Mouse (Mus musculus): ENCODE measurements at regions not wholly inside any gene's neighbourhood (a gene's known extent, or its start where the extent isn't known, plus 50 kb on each side); places are given as distances from the start of the nearest gene placed in this dataset.
A peak's percentile ranks its signal among the peaks of the same experiment; 100 is the strongest.

- Histone ChIP-seq H3K27ac (ENCODE audit: insufficient read depth, low read depth, low read length) (no peak overlapping the region), H3K4me3 (ENCODE audit: insufficient read depth, low read depth, low read length) (no peak overlapping the region), H3K27me3 (replicated peaks; ENCODE audit: control insufficient read depth, insufficient read depth, low read length) (no peaks in the 10 kb centered on the region), H3K36me3 (ENCODE audit: control insufficient read depth, insufficient read depth, low read length) (no peaks in the 10 kb centered on the region), H3K4me1 (ENCODE audit: control insufficient read depth, insufficient read depth, low read length) (no peaks in the 10 kb centered on the region)
- peak; percentile 48; the same call in 1 of the 2 replicates for TF ChIP-seq CTCF (conservative IDR thresholded peaks at IDR 0.05; ENCODE audit: insufficient read depth, insufficient read length, low read depth, low read length)
- no peak for TF ChIP-seq POLR2A (IDR thresholded peaks at IDR 0.05; ENCODE audit: low read depth, low read length)
- WGBS = 93% methylated on average over 8 of the region's 8 CpGs
- no peak for DNase-seq
Measured at GRCm38 (mm10) chr17:47297965-47298364, 70.7 kb upstream of the Mrps10 start.

DNA sequence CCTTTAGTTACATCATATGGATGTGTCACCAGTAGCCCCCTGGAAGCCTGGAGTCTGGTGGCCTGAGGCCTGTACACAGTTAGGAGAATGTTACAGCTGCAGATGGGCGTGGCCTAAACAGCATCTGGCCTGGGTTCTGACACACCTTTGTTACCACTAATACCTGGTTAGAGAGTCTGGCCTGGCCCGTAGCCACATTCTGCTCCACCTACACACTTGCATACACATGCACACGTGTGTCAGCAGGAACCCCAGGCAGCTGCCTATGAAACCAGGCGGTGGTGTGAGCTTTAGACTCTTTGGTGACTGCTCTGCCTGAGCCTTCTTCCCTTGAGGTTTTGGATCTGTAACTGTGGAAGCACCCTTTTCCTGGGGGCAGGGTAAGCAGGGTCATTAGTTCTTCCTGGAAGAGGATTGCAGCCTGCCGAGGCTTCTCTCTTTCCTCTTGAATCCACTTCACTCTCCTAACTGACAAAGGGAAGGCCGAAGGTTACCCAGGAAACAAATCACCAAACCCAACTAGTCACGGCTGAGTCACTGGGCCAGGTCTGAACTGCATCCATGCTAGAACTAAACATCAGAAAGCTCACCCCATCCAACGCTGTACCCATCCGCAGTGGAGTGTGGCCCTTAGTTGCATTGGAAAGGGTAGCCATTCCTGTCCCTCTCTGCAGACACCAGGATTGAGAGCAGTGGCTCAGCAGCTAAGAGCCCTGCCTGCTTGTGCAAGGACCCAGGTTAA lies 71.8 kb upstream of the Mrps10 start:
- H3K27me3 ChIP-seq (replicated peaks; ENCODE audit: control insufficient read depth, insufficient read depth, low read length) = no peaks in the 10 kb centered on the region
- WGBS = 85% methylated on average over 9 of the region's 9 CpGs
- no peak overlapping the region for H3K27ac ChIP-seq (ENCODE audit: insufficient read depth, low read depth, low read length)
- DNase-seq = no peak
- H3K4me3 ChIP-seq (ENCODE audit: insufficient read depth, low read depth, low read length) = no peak overlapping the region
- H3K4me1 ChIP-seq (ENCODE audit: control insufficient read depth, insufficient read depth, low read length) = no peaks in the 10 kb centered on the region
- TF ChIP-seq POLR2A (IDR thresholded peaks at IDR 0.05; ENCODE audit: low read depth, low read length) (no peak), CTCF (conservative IDR thresholded peaks at IDR 0.05; ENCODE audit: insufficient read depth, insufficient read length, low read depth, low read length) (no peak)
- no peaks in the 10 kb centered on the region for H3K36me3 ChIP-seq (ENCODE audit: control insufficient read depth, insufficient read depth, low read length)

DNA sequence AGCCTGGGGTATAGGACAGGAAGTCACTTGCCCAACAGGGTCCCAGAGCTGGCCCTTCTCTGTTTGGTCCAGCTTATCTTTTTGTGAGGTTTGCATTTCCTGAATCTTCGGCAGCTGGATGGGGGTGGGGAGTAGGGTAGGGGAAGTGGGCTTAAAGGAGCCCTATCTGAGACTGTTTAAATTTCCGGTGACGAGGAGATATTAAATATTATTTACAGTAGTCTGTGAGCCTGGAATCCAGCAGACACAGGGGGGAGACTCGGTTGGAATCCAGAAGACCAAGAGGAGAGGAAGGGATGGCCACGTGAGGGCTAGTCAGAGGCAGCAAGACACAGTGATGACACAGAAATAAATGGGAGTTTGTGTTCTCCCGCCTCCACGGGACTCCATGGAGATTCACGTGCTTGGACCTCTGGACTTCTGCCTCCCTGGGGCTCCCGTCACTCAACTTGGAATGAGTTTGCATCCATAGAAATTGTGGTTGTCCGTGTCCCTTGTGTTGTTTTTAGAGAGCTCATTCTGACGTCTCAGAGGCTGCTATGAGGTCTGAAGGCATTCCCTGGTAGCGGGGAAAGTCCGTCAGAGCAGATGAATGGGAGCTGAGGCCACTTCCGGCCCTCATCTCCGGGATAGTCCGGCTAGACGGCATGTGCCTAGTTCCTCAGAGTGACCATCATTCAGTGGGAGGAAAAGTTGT lies 73.2 kb upstream of the Mrps10 start:
- 52% methylated on average over 17 of the region's 17 CpGs for WGBS
- H3K36me3 ChIP-seq (ENCODE audit: control insufficient read depth, insufficient read depth, low read length) = no peaks in the 10 kb centered on the region
- no peaks in the 10 kb centered on the region for H3K4me1 ChIP-seq (ENCODE audit: control insufficient read depth, insufficient read depth, low read length)
- no peak overlapping the region for H3K4me3 ChIP-seq (ENCODE audit: insufficient read depth, low read depth, low read length)
- no peaks in the 10 kb centered on the region for H3K27me3 ChIP-seq (replicated peaks; ENCODE audit: control insufficient read depth, insufficient read depth, low read length)
- TF ChIP-seq CTCF (conservative IDR thresholded peaks at IDR 0.05; ENCODE audit: insufficient read depth, insufficient read length, low read depth, low read length) = no peak
- no peak for TF ChIP-seq POLR2A (IDR thresholded peaks at IDR 0.05; ENCODE audit: low read depth, low read length)
- peak overlapping the region; percentile 81 for H3K27ac ChIP-seq (ENCODE audit: insufficient read depth, low read depth, low read length)
- DNase-seq = peak; percentile 65

DNA sequence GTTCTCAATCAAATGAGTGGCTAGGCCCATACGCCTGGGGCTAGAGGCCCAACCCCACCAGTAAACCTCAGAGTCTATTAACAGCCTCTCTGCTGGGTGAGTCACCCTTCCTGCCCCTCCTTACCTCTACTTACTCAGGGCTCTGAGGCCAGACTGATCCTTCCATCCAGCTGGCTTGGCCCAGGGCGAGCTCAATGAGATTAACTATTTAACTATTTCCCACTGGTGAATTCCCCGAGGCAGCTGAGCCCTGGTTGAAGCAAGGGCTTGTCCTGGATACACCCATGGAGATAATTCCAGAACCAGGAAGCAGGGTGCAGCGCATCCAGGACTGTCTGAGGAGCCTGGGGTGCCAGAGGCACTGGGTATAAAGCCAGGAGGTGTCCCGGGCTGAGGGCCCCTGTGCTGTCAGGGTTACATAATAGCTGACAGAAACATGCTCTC lies 74.6 kb upstream of the Mrps10 start:
- DNase-seq = peak; percentile 24
- Histone ChIP-seq H3K4me1 (ENCODE audit: control insufficient read depth, insufficient read depth, low read length) (no peaks in the 10 kb centered on the region), H3K27ac (ENCODE audit: insufficient read depth, low read depth, low read length) (no peak overlapping the region), H3K4me3 (ENCODE audit: insufficient read depth, low read depth, low read length) (no peak overlapping the region), H3K36me3 (ENCODE audit: control insufficient read depth, insufficient read depth, low read length) (no peaks in the 10 kb centered on the region), H3K27me3 (replicated peaks; ENCODE audit: control insufficient read depth, insufficient read depth, low read length) (no peaks in the 10 kb centered on the region)
- WGBS = 29% methylated on average over 5 of the region's 5 CpGs
- no peak for TF ChIP-seq CTCF (conservative IDR thresholded peaks at IDR 0.05; ENCODE audit: insufficient read depth, insufficient read length, low read depth, low read length)
- TF ChIP-seq POLR2A (IDR thresholded peaks at IDR 0.05; ENCODE audit: low read depth, low read length) = no peak

GRCm38 (mm10) chr17:47293178-47293577 lies 75.5 kb upstream of the Mrps10 start:
- 92% methylated on average over 8 of the region's 8 CpGs for WGBS
- DNase-seq = no peak
- TF ChIP-seq POLR2A (IDR thresholded peaks at IDR 0.05; ENCODE audit: low read depth, low read length) (no peak), CTCF (conservative IDR thresholded peaks at IDR 0.05; ENCODE audit: insufficient read depth, insufficient read length, low read depth, low read length) (no peak)
- no peak overlapping the region for H3K4me3 ChIP-seq (ENCODE audit: insufficient read depth, low read depth, low read length)
- no peaks in the 10 kb centered on the region for H3K36me3 ChIP-seq (ENCODE audit: control insufficient read depth, insufficient read depth, low read length)
- no peaks in the 10 kb centered on the region for H3K27me3 ChIP-seq (replicated peaks; ENCODE audit: control insufficient read depth, insufficient read depth, low read length)
- no peaks in the 10 kb centered on the region for H3K4me1 ChIP-seq (ENCODE audit: control insufficient read depth, insufficient read depth, low read length)
- no peak overlapping the region for H3K27ac ChIP-seq (ENCODE audit: insufficient read depth, low read depth, low read length)

- H3K4me1 ChIP-seq (ENCODE audit: control insufficient read depth, insufficient read depth, low read length) = no peaks in the 10 kb centered on the region
- WGBS = 96% methylated on average over 1 of the region's 1 CpGs
- no peak overlapping the region for H3K27ac ChIP-seq (ENCODE audit: insufficient read depth, low read depth, low read length)
- DNase-seq = no peak
- no peaks in the 10 kb centered on the region for H3K36me3 ChIP-seq (ENCODE audit: control insufficient read depth, insufficient read depth, low read length)
- no peaks in the 10 kb centered on the region for H3K27me3 ChIP-seq (replicated peaks; ENCODE audit: control insufficient read depth, insufficient read depth, low read length)
- TF ChIP-seq POLR2A (IDR thresholded peaks at IDR 0.05; ENCODE audit: low read depth, low read length) (no peak), CTCF (conservative IDR thresholded peaks at IDR 0.05; ENCODE audit: insufficient read depth, insufficient read length, low read depth, low read length) (no peak)
- H3K4me3 ChIP-seq (ENCODE audit: insufficient read depth, low read depth, low read length) = no peak overlapping the region
Measured at GRCm38 (mm10) chr17:47291558-47291957, 77.1 kb upstream of the Mrps10 start.

GRCm38 (mm10) chr17:47285616-47286015 lies 83.1 kb upstream of the Mrps10 start:
- H3K27me3 ChIP-seq (replicated peaks; ENCODE audit: control insufficient read depth, insufficient read depth, low read length) = no peaks in the 10 kb centered on the region
- no peaks in the 10 kb centered on the region for H3K4me1 ChIP-seq (ENCODE audit: control insufficient read depth, insufficient read depth, low read length)
- no peaks in the 10 kb centered on the region for H3K36me3 ChIP-seq (ENCODE audit: control insufficient read depth, insufficient read depth, low read length)
- no peak for TF ChIP-seq CTCF (conservative IDR thresholded peaks at IDR 0.05; ENCODE audit: insufficient read depth, insufficient read length, low read depth, low read length)
- no peak for TF ChIP-seq POLR2A (IDR thresholded peaks at IDR 0.05; ENCODE audit: low read depth, low read length)
- DNase-seq = no peak
- no peak overlapping the region for H3K4me3 ChIP-seq (ENCODE audit: insufficient read depth, low read depth, low read length)
- 93% methylated on average over 10 of the region's 10 CpGs for WGBS
- H3K27ac ChIP-seq (ENCODE audit: insufficient read depth, low read depth, low read length) = no peak overlapping the region

Measured in kidney, adult 2 months (tissue).